Mouse (Mus musculus) intestine, embryonic 16.5 days (tissue): ENCODE results near the gene Tbx1. TPM values are rescaled to one million over a fixed set of nuclear protein-coding genes. Genes with fewer than 3 reads are reported as not detected.

ENCODE experiments used
- ATAC-seq: fragments of 200-750 bp; cut with Nextera tagmentation; 2 replicates; pipeline ENCODE4 v1.8.0; 2017; ENCODE audit warnings: moderate TSS enrichment, moderate library complexity
- H3K27ac ChIP-seq: fragments of 300-500 bp; sonication (generic); 2 replicates; pipeline ENCODE4 v1.5.1; 2014; ENCODE audit warnings: mild to moderate bottlenecking, low read length
- H3K27me3 ChIP-seq: fragments of 300-500 bp; sonication (generic); replicated peaks from 2 replicates; pipeline ENCODE4 v1.6.1; 2014; ENCODE audit warnings: low read length, control low read depth, mixed read lengths; ENCODE audit not compliant: control insufficient read depth, insufficient read depth
- H3K36me3 ChIP-seq: fragments of 300-500 bp; sonication (generic); 2 replicates; pipeline ENCODE4 v1.6.1; 2014; ENCODE audit warnings: low read length, control low read depth; ENCODE audit not compliant: control insufficient read depth, insufficient read depth
- H3K4me1 ChIP-seq: fragments of 300-500 bp; sonication (generic); 2 replicates; pipeline ENCODE4 v1.6.1; 2014; ENCODE audit warnings: low read length, control low read depth, mixed read lengths; ENCODE audit not compliant: control insufficient read depth, insufficient read depth
- H3K4me2 ChIP-seq: fragments of 300-500 bp; sonication (generic); 2 replicates; pipeline ENCODE4 v1.6.1; 2014; ENCODE audit warnings: low read depth, low read length, control low read depth
- H3K4me3 ChIP-seq: fragments of 300-500 bp; sonication (generic); 2 replicates; pipeline ENCODE4 v1.5.1; 2014; ENCODE audit warnings: mild to moderate bottlenecking, low read length
- H3K9ac ChIP-seq: fragments of 300-500 bp; sonication (generic); 2 replicates; pipeline ENCODE4 v1.6.1; 2014; ENCODE audit warnings: low read depth, low read length
- H3K9me3 ChIP-seq: fragments of 300-500 bp; sonication (generic); 2 replicates; pipeline ENCODE4 v1.6.1; 2016; ENCODE audit warnings: low read length, control low read depth; ENCODE audit not compliant: control insufficient read depth
- WGBS: fragments of 180-500 bp; shearing (Covaris S2); extraction: QIAGEN DNeasy Blood & Tissue Kit; methylation state at CpG from one replicate; pipeline ENCODE4 v1.1.7; 2014; 5-methylcytosine and 5-hydroxymethylcytosine counted together
- polyA plus RNA-seq: library from polyadenylated mRNA; unstranded; fragments of >200 nt; fragmentation: Nextera tagmentation; extraction: Ambion mirVana; gene quantifications from 2 replicates; pipeline ENCODE4 v1.2.1, GENCODE M21; 2015

The Tbx1 gene
- polyA plus RNA-seq, 1 experiment from 2014 or later: 0.09 TPM

DNA sequence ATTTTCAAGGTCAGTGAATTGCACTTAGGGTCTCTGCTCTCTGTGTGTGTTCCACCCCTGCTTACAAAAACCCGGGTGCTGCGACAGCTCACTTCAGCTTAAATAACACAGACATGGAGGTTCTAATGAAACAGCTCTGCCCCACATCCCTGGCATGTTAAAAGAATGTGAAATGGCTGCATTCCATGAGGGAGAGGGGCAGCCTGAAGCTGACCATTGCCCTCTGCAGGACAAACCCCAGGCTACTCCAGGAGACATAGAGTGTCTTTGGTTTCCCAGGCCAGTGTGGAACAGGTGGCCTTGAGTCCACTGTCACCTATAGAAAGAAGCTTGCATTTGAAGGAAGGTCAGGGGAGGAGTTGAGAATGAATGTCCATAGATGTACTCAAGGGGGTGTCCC is 10.1 kb downstream of the Tbx1 start:
- H3K4me2 ChIP-seq: no peak overlapping the region
- H3K27me3 ChIP-seq: peaks cover 66% of the 10 kb centered on the region
- H3K9me3 ChIP-seq: no peaks in the 10 kb centered on the region
- H3K27ac ChIP-seq: no peak overlapping the region
- no peak overlapping the region for H3K4me3 ChIP-seq
- no peaks in the 10 kb centered on the region for H3K36me3 ChIP-seq
- 16% methylated on average over 2 of the region's 2 CpGs for WGBS
- ATAC-seq: no peak
- peaks cover 16% of the 10 kb centered on the region for H3K4me1 ChIP-seq
- H3K9ac ChIP-seq: no peak overlapping the region

DNA sequence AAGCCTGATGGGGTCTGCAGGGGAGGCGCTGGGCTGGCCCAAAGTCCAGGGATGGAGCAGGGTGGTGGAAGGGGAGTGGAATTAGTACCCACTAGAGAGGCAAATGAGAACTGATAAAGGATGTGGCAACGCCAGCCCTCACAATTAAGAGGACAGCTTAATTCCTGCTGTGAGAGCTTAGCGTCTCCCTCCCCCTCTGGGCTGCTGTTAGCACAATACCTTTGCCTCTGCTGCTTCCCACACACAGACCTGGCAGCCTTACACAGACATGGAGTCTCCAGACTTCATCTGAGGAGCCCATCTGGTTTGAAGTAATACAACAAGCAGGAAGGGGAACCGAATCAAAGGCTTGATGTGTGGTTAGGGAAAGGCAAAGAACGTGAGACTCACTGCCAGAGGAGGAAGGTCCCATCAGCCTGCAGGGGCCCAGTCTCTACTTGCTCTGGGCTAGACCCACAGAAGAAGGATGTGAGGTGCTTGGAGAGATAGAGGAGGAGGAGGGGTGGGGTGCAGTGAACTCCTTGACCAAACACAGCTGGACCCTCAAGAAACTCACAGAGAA is 12.8 kb downstream of the Tbx1 start:
- WGBS: 41% methylated on average over 5 of the region's 5 CpGs
- Histone ChIP-seq H3K9me3 (no peaks in the 10 kb centered on the region), H3K4me3 (no peak overlapping the region), H3K36me3 (no peaks in the 10 kb centered on the region), H3K4me2 (no peak overlapping the region), H3K4me1 (peaks cover 16% of the 10 kb centered on the region), H3K27me3 (peaks cover 39% of the 10 kb centered on the region), H3K27ac (no peak overlapping the region), H3K9ac (no peak overlapping the region)
- no peak for ATAC-seq

DNA sequence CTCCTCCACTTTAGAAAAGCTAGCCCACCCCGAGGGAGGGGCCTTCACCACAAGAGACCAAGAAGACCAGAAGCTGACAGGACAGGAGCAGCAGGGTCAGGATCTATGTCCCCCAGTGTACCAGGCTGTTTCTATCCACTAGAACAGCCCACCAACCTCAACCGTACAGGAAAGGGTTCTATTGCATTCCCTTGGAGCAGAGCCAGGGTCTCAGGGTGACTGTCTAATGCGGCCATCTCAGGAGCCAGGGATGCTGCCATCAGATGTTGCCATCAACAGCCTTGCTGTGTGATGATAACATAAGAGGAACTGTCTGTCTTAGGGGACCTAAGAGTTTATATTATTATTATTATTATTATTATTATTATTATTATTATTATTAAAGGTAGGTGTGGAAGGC is 13.4 kb downstream of the Tbx1 start:
- H3K4me3 ChIP-seq: no peak overlapping the region
- no peak for ATAC-seq
- H3K9me3 ChIP-seq: no peaks in the 10 kb centered on the region
- peaks cover 10% of the 10 kb centered on the region for H3K4me1 ChIP-seq
- H3K27me3 ChIP-seq: peaks cover 33% of the 10 kb centered on the region
- H3K27ac ChIP-seq: no peak overlapping the region
- H3K36me3 ChIP-seq: no peaks in the 10 kb centered on the region
- H3K9ac ChIP-seq: no peak overlapping the region
- WGBS: 54% methylated on average over 3 of the region's 3 CpGs
- no peak overlapping the region for H3K4me2 ChIP-seq

DNA sequence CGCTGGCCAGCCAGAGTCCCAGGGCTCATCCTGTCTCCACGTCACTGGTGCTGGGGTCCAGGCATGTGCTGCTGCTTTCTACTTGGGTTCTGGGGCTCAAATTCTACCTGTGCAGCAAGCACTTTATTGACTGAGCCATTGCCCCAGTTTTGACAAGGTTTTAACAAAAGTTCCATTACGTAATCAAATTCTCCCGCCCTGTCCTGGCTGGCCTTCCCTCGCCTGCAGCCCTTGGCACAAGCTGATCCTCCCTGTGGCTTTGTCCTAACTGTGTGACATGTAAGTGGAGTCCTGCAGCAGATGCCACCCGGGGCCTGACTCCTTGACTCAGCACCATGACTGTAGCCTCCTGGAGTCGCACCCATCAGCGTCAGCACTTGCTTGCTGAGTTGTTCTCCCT is 16.3 kb downstream of the Tbx1 start:
- H3K4me3 ChIP-seq: no peak overlapping the region
- WGBS: 70% methylated on average over 8 of the region's 8 CpGs
- no peak for ATAC-seq
- peaks cover 4% of the 10 kb centered on the region; the same call in 1 of the 2 replicates for H3K27me3 ChIP-seq
- H3K9me3 ChIP-seq: no peaks in the 10 kb centered on the region
- no peak overlapping the region for H3K9ac ChIP-seq
- no peak overlapping the region for H3K4me2 ChIP-seq
- H3K4me1 ChIP-seq: no peaks in the 10 kb centered on the region
- H3K27ac ChIP-seq: no peak overlapping the region
- H3K36me3 ChIP-seq: no peaks in the 10 kb centered on the region

DNA sequence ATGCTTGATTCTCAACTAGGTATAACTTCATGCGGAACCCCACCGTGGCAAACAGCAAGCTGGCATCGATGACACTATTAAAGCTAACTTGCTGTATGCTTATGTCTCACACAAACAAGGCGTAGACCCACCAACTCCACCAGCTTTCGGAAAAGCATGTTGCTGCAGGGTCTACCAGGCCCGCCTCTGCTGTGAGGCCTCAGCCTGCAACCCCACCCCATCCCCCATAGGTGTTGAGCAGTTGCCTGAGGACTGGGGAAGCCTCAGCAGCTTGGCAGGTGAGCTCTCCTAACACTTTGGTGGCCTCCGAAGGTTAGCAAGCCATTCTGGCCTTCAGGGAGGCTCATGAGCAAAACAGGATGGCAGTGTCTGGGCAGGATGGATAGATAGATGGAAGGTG is 21.9 kb downstream of the Tbx1 start:
- no peak overlapping the region for H3K9ac ChIP-seq
- no peak overlapping the region for H3K4me2 ChIP-seq
- no peaks in the 10 kb centered on the region for H3K27me3 ChIP-seq
- WGBS: 83% methylated on average over 7 of the region's 7 CpGs
- H3K27ac ChIP-seq: no peak overlapping the region
- ATAC-seq: no peak
- no peaks in the 10 kb centered on the region for H3K9me3 ChIP-seq
- H3K4me1 ChIP-seq: no peaks in the 10 kb centered on the region
- H3K36me3 ChIP-seq: no peaks in the 10 kb centered on the region
- H3K4me3 ChIP-seq: no peak overlapping the region

DNA sequence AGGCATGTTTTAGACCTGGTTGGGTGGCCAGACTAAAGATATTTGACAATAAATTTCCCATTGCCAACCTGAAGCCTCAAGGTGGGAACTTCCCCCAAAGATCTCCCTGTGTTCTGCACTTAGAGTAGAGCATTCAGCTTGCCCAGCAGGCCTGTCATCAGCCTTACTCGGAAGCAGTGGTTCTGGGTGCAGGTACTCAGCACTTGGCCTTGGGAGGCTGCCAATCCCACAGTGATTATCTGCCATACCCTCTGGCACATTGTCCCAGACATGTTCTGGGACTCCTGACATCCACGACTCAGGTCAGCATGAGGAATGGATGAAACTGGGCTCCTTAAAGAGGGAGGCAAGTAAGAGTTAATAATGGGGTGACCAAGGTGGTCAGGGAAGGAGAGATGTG is 26.0 kb downstream of the Tbx1 start:
- Histone ChIP-seq H3K9ac (no peak overlapping the region), H3K27me3 (no peaks in the 10 kb centered on the region), H3K36me3 (no peaks in the 10 kb centered on the region), H3K9me3 (no peaks in the 10 kb centered on the region), H3K27ac (no peak overlapping the region), H3K4me1 (no peaks in the 10 kb centered on the region), H3K4me2 (no peak overlapping the region), H3K4me3 (no peak overlapping the region)
- 81% methylated on average over 2 of the region's 2 CpGs for WGBS
- no peak for ATAC-seq

DNA sequence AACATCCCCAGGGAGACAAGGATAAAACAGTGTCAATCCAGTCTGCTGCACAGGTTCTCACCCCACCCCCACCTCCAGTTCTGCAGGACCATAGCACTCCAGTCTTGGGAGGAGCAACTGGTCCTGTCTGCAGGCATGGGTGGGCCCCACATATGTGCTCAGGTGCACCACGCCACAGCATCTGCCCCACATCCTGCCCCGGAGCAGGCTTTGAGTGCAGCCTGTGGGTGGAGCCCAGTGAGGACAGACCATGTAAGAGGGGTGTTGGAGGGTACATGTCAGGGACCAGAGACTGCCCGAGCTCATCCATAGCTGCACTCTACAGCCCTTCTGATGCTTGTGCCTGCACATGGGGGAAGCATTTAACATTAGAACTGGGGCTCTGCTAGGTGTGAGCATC is 34.0 kb downstream of the Tbx1 start:
- H3K4me3 ChIP-seq: no peak overlapping the region
- no peak for ATAC-seq
- no peak overlapping the region for H3K9ac ChIP-seq
- H3K9me3 ChIP-seq: no peaks in the 10 kb centered on the region
- H3K27me3 ChIP-seq: no peaks in the 10 kb centered on the region
- H3K4me1 ChIP-seq: no peaks in the 10 kb centered on the region
- H3K27ac ChIP-seq: no peak overlapping the region
- no peaks in the 10 kb centered on the region for H3K36me3 ChIP-seq
- no peak overlapping the region for H3K4me2 ChIP-seq
- 80% methylated on average over 3 of the region's 3 CpGs for WGBS

DNA sequence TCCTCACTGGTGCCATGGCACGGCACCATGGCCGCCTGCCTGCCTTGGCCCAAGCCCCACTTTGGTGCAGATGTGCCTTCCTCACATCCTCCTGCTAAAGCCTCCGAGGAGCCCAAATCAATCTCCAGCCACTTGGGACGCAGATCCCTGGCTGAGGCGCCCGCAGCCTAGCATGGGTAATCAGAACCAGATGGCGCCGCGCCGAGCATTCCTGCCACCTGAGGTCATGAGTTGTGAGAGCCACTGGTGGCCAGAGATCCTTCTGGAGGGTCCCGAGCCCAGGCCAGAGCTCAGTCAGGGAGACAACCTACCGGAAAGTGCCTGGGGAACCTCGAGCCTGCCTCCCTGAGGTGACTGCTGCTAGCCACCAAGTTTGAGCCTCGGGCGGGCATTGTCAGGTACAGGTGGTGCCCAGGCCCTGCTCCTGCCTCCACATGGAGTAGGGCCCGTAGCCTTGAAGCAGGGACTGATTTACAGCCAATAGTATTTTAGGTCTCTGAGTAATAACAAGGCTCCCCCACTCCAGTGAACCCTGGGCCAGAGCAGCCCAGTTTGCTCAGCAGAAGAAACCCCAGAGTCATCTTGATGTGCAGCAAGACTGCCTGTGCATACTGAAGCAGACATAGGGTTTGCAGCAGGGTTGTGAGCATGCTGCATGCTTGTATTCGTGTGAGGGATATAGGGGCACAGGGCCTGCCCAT is 35.1 kb downstream of the Tbx1 start:
- Histone ChIP-seq H3K9me3 (no peaks in the 10 kb centered on the region), H3K27me3 (no peaks in the 10 kb centered on the region), H3K4me1 (no peaks in the 10 kb centered on the region), H3K4me2 (no peak overlapping the region), H3K4me3 (no peak overlapping the region), H3K9ac (no peak overlapping the region), H3K36me3 (no peaks in the 10 kb centered on the region), H3K27ac (no peak overlapping the region)
- ATAC-seq: no peak
- 52% methylated on average over 17 of the region's 17 CpGs for WGBS

DNA sequence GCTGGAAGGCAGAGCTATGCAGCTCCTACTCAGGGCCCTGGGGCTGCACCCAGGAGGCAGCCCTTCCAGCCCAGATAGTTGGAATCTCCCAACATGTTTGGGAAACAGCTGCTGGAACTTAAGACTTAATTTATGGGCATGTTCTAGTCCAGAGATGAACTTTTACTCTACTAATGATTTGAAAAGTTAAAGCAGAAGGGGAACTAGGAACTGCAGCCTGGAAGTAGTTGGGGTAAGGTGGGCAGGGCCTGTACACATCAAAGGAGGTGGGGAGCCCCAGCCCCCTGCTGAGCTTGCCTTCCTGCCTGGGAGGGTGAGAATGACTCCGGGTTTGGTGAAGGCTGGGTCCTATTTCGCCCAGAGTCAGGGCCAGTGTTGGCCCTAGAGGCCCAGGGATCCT is 35.8 kb downstream of the Tbx1 start:
- Histone ChIP-seq H3K36me3 (no peaks in the 10 kb centered on the region), H3K27ac (no peak overlapping the region), H3K4me3 (no peak overlapping the region), H3K9ac (no peak overlapping the region), H3K9me3 (no peaks in the 10 kb centered on the region), H3K4me1 (no peaks in the 10 kb centered on the region), H3K27me3 (no peaks in the 10 kb centered on the region), H3K4me2 (no peak overlapping the region)
- ATAC-seq: no peak
- WGBS: 56% methylated on average over 2 of the region's 2 CpGs
